Mouse (Mus musculus) neural tube, embryonic 14.5 days (tissue): Measurements from ENCODE around the gene Nr1i2. TPM values are rescaled to one million over a fixed set of nuclear protein-coding genes. Genes with fewer than 3 reads are reported as not detected.
A peak's percentile ranks its signal among the peaks of the same experiment; 100 is the strongest.
"Not testable (repeated sequence)": the region's sequence is repeated elsewhere in the genome, so short reads cannot be mapped to it uniquely, and the experiment has no call there.

Source experiments
- ATAC-seq: fragments of 200-750 bp; cut with Nextera tagmentation; 2 replicates; pipeline ENCODE4 v1.8.0; 2017; ENCODE audit warnings: low read depth, mild to moderate bottlenecking, moderate TSS enrichment, moderate library complexity
- H3K27ac ChIP-seq: fragments of 300-500 bp; sonication (generic); 2 replicates; pipeline ENCODE4 v1.5.1; 2014; ENCODE audit warnings: low read depth, mild to moderate bottlenecking, control low read depth, low read length, moderate library complexity, mixed read lengths
- H3K27me3 ChIP-seq: fragments of 300-500 bp; sonication (generic); 2 replicates; pipeline ENCODE4 v1.6.1; 2014; ENCODE audit warnings: low read length; ENCODE audit not compliant: control insufficient read depth, insufficient read depth
- H3K36me3 ChIP-seq: fragments of 300-500 bp; sonication (generic); 2 replicates; pipeline ENCODE4 v1.6.1; 2014; ENCODE audit warnings: low read length, mixed read lengths; ENCODE audit not compliant: control insufficient read depth, insufficient read depth
- H3K4me1 ChIP-seq: fragments of 300-500 bp; sonication (generic); 2 replicates; pipeline ENCODE4 v1.6.1; 2014; ENCODE audit warnings: low read length; ENCODE audit not compliant: control insufficient read depth, insufficient read depth
- H3K4me2 ChIP-seq: fragments of 300-500 bp; sonication (generic); 2 replicates; pipeline ENCODE4 v1.6.1; 2014; ENCODE audit warnings: mild to moderate bottlenecking, low read depth, low read length, control low read depth
- H3K4me3 ChIP-seq: fragments of 300-500 bp; sonication (generic); 2 replicates; pipeline ENCODE4 v1.5.1; 2014; ENCODE audit warnings: low read depth, low read length, control low read depth, mixed read lengths
- H3K9ac ChIP-seq: fragments of 300-500 bp; sonication (generic); replicated peaks from 2 replicates; pipeline ENCODE4 v1.6.1; 2014; ENCODE audit warnings: low read depth, mild to moderate bottlenecking, control low read depth, low read length, mixed read lengths
- H3K9me3 ChIP-seq: fragments of 300-500 bp; sonication (generic); 2 replicates; pipeline ENCODE4 v1.6.1; 2016; ENCODE audit warnings: low read length; ENCODE audit not compliant: control insufficient read depth
- WGBS: fragments of 180-500 bp; shearing (Covaris S2); extraction: QIAGEN DNeasy Blood & Tissue Kit; methylation state at CpG from one replicate; pipeline ENCODE4 v1.1.7; 2014; 5-methylcytosine and 5-hydroxymethylcytosine counted together
- polyA plus RNA-seq: library from polyadenylated mRNA; unstranded; fragments of >200 nt; fragmentation: Nextera tagmentation; extraction: Ambion mirVana; gene quantifications from 2 replicates; pipeline ENCODE4 v1.2.1, GENCODE M21; 2014

Nr1i2 gene
- not detected in 2 replicates for polyA plus RNA-seq

DNA sequence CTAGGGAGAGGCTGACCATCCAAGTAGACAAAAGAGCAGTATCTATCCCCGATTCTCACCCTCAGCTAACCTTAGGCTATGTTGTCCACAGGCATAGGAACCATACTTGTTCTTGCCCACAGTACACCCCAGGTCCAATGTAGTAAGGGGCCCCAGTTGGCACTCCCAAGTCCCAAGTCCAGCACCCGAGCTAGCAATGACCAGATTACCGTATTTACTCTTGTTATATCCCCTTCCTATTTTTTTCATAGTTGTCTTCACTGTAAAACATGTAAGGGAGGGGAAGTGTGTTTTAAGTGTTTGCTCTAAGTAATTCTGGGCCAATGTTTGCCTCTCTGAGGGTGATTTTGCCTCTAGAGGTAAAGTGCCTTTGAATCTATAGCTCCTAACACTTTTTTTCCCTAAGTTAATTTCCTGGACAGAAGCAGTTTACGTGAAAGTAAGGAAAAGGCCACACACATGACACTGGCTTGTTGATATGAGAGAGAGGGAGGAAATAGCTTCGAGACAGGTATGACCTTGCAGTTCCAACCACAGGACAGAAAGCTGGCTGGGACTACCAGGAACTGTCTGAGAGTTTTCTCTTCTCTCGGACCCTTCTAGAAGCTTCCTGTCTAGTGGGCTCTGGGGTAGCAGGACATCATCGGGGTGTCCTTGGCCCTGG is at the start of gene Nr1i2:
TSS of gene Nr1i2 (minus strand) at position 140 of the 664 bp plus-strand sequence.
- no peaks in the 10 kb centered on the region for H3K27me3 ChIP-seq
- ATAC-seq: no peak
- 69% methylated on average over 7 of the region's 7 CpGs for WGBS
- H3K9me3 ChIP-seq: no peaks in the 10 kb centered on the region
- no peaks in the 10 kb centered on the region for H3K4me1 ChIP-seq
- no peaks in the 10 kb centered on the region for H3K36me3 ChIP-seq
- no peak within 1 kb of the TSS for H3K9ac ChIP-seq
- no peak within 1 kb of the TSS for H3K4me2 ChIP-seq
- no peak within 1 kb of the TSS for H3K4me3 ChIP-seq
- H3K27ac ChIP-seq: no peak within 1 kb of the TSS

GRCm38 (mm10) chr16:38341396-38342324 is 47.0 kb upstream of the Nr1i2 start, which contains the start of gene Maats1:
TSS of gene Maats1 (minus strand) at chr16:38342143.
- Histone ChIP-seq H3K9me3 (no peaks in the 10 kb centered on the region), H3K4me1 (peaks cover 4% of the 10 kb centered on the region; the same call in 1 of the 2 replicates), H3K27me3 (no peaks in the 10 kb centered on the region), H3K9ac (peak within 1 kb of the TSS; percentile 39), H3K27ac (no peak within 1 kb of the TSS), H3K4me2 (peak within 1 kb of the TSS; percentile 76), H3K36me3 (no peaks in the 10 kb centered on the region), H3K4me3 (peak within 1 kb of the TSS; percentile 33)
- peak; percentile 94 for ATAC-seq
- WGBS: 10% methylated on average over 30 of the region's 30 CpGs

GRCm38 (mm10) chr16:38338077-38338476 is 43.5 kb upstream of the Nr1i2 start:
- H3K4me3 ChIP-seq, H3K27me3 ChIP-seq, H3K9ac ChIP-seq, H3K9me3 ChIP-seq, H3K4me1 ChIP-seq, H3K4me2 ChIP-seq, H3K27ac ChIP-seq, H3K36me3 ChIP-seq, ATAC-seq: not testable (repeated sequence)
- WGBS: 90% methylated on average over 4 of the region's 4 CpGs

DNA sequence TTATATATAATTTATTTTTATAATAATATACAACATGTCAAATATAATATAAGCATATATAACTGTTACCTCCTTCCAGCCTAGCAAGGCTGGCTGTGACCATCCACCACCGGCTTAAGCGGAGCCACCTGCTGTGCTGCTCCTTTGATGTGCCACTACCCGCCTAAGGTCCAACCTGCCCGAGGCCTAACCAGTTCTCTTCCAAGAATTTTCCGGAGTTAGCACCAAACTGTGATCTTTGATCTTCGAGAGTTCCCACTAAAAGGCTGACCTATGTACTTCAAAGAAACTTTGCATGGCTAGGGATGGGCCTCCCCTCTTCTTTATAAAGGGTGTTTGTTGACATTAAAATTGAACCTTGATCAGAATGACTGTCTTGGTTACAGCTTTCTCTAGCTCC is 39.8 kb upstream of the Nr1i2 start:
- 26% methylated on average over 6 of the region's 6 CpGs for WGBS
- H3K36me3 ChIP-seq: no peaks in the 10 kb centered on the region

DNA sequence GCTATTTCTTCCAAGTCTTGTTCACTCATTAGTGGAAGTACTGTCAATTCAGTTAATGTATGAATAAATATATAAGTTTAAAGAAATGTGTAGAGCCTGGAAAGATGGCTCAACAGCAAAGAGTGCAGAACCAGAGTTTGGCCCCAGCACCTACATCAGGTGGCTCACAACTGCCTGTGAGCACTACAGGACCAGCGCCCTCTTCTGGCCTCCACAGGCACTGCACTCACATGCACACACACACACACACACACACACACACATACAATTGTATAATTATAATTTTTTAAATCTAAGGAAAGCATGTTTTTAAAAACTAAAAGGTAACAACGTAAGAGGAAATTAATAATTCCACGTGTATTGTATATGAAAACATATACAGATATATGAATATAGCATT is 34.7 kb upstream of the Nr1i2 start:
- no peak for ATAC-seq

More for the DNA sequence above, 39.8 kb upstream of the Nr1i2 start:
- no peak overlapping the region for H3K4me3 ChIP-seq
- no peaks in the 10 kb centered on the region for H3K27me3 ChIP-seq
- no peak for ATAC-seq
- H3K4me1 ChIP-seq: no peaks in the 10 kb centered on the region
- H3K9ac ChIP-seq: no peak overlapping the region
- H3K9me3 ChIP-seq: no peaks in the 10 kb centered on the region
- no peak overlapping the region for H3K4me2 ChIP-seq
- H3K27ac ChIP-seq: no peak overlapping the region

DNA sequence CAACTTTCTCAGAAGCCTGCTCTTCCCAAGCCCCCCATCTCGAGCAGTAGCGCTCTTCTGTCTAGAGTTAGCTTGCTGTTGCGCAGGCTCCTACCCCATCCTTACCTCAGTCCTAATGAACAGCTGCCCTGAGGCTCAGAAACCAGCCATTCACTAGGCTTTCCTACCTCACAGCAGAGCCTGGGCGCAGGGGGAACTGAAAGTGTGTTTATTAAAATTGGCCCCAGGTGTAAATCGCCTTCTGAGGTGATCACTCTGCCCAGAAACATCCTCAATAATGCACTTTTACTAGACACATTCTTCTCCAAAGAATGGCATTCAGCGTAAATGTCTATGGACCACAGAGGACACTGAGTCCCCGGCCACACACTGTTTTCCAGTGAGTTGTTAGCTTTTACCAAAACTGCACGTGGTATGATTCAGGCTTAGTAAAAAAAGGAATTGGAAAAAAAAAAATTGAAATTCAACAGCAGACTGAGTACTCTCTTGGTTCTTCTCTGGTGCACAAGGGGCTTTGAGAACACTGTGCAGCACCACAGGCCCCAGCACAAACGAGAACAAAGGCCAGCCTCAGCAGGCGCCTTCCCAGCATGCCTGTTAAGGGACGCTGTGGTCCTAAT is 32.3 kb upstream of the Nr1i2 start:
- no peak overlapping the region for H3K4me2 ChIP-seq
- 80% methylated on average over 11 of the region's 11 CpGs for WGBS
- no peaks in the 10 kb centered on the region for H3K4me1 ChIP-seq
- H3K9me3 ChIP-seq: no peaks in the 10 kb centered on the region
- no peak overlapping the region for H3K9ac ChIP-seq
- H3K36me3 ChIP-seq: no peaks in the 10 kb centered on the region
- H3K4me3 ChIP-seq: no peak overlapping the region
- no peak overlapping the region for H3K27ac ChIP-seq
- ATAC-seq: no peak
- H3K27me3 ChIP-seq: no peaks in the 10 kb centered on the region

More for the DNA sequence above, 34.7 kb upstream of the Nr1i2 start:
- 89% methylated on average over 3 of the region's 3 CpGs for WGBS
- Histone ChIP-seq H3K27ac (no peak overlapping the region), H3K4me2 (no peak overlapping the region), H3K9me3 (no peaks in the 10 kb centered on the region), H3K9ac (no peak overlapping the region), H3K4me3 (no peak overlapping the region), H3K36me3 (no peaks in the 10 kb centered on the region), H3K27me3 (no peaks in the 10 kb centered on the region), H3K4me1 (no peaks in the 10 kb centered on the region)

GRCm38 (mm10) chr16:38324311-38324710 is 29.7 kb upstream of the Nr1i2 start:
- no peaks in the 10 kb centered on the region for H3K9me3 ChIP-seq
- H3K36me3 ChIP-seq: no peaks in the 10 kb centered on the region
- H3K27ac ChIP-seq: no peak overlapping the region
- H3K27me3 ChIP-seq: no peaks in the 10 kb centered on the region
- H3K4me3 ChIP-seq: no peak overlapping the region
- H3K4me1 ChIP-seq: no peaks in the 10 kb centered on the region
- WGBS: 94% methylated on average over 15 of the region's 15 CpGs
- no peak overlapping the region for H3K4me2 ChIP-seq
- H3K9ac ChIP-seq: no peak overlapping the region
- no peak for ATAC-seq

DNA sequence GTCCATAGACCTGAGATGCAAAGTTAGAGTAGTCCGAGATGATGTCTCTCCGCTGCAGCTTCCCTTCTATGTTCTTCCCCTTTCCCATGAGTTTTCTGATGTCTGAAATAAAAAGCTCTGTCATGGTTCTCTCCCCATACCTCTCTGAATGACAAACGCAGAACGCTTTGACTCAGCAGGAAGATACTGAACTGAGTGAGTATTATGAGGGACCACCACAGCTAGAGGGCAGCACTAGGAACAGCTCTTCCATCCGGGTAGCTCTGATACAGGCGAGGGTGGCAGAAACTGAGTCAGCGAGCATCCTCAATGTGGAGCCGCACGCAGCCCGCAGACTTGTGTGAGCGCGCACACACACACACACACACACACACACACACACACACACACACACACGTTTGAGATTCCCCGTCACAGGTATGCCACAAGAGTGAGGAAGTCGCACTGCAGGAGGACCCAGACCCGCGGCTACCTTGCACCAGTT is 26.9 kb upstream of the Nr1i2 start:
- peak overlapping the region; percentile 38 for H3K4me2 ChIP-seq
- 29% methylated on average over 17 of the region's 17 CpGs for WGBS
- H3K4me1 ChIP-seq: no peaks in the 10 kb centered on the region
- no peaks in the 10 kb centered on the region for H3K36me3 ChIP-seq
- peak; percentile 65 for ATAC-seq
- no peaks in the 10 kb centered on the region for H3K27me3 ChIP-seq
- no peak overlapping the region for H3K27ac ChIP-seq
- H3K9ac ChIP-seq: no peak overlapping the region
- H3K4me3 ChIP-seq: peak overlapping the region; percentile 7; the same call in 1 of the 2 replicates
- no peaks in the 10 kb centered on the region for H3K9me3 ChIP-seq
